Mouse (Mus musculus): ENCODE measurements around the gene Exosc2.

DNA sequence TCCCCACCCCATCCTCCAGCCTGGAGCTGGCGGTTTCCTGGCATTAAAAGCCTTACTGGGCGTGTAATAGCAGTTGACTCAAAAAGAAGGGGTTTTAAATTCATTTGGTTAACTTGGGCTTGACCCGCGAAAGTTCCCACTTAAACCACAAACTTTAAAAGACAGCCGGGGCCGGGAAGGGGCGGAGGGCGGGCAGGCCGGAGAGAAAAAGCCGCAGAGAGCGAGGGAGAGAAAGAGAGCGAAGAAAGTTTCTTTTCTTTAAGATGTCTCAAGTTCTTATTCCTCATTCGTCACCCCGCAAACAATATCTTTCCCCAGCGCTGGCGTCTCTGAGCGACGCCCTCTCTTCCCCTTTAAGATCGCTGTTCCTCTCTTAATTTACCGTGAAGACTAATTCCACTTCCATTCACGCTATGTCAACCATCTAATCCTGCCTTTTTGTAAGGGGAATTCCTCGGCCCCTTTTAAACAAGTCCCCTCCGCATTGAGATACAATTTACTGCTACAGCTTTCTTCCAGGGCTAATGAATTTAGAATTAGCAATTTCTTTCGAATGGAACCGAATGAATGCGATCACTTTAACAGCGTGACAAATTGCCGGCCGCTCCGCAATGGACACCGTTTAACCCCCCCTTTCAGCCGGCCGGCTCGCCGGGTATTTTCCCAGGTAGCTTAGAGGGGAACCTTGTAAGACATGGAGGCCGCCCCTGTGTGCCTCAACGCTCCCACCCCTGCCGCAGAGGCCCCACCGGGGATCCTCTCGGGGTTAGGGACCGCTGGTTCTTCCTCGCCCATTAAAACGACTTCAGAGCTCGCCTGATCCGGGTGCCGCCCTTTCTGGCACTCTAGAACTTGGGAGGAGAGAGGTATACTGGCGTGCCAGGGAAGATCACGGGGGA lies 29.7 kb upstream of the Exosc2 start:
- TF ChIP-seq ZNF384 (IDR thresholded peaks at IDR 0.05; ENCODE audit: low read depth, low read length) (no peak), HCFC1 (IDR thresholded peaks at IDR 0.05; ENCODE audit: borderline replicate concordance, insufficient read depth, low read length) (no peak), CHD2 (IDR thresholded peaks at IDR 0.05; ENCODE audit: low read depth, low read length) (no peak)

Measured in ES-E14 (cell line).